Mouse (Mus musculus) bone marrow macrophage, adult 2 months (primary cell): ENCODE measurements at regions not wholly inside any gene's neighbourhood (a gene's known extent, or its start where the extent isn't known, plus 50 kb on each side); places are given as distances from the start of the nearest gene placed in this dataset.

Experiments used
- CTCF ChIP-seq: IDR thresholded peaks from 2 replicates; pipeline ENCODE4 v1.5.1; 2012; ENCODE audit warnings: low read depth, mild to moderate bottlenecking, low read length, moderate library complexity
- POLR2A ChIP-seq: IDR thresholded peaks from 2 replicates; pipeline ENCODE4 v1.6.1; 2012; ENCODE audit warnings: mild to moderate bottlenecking, low read depth, low read length, borderline replicate concordance

GRCm38 (mm10) chr4:95383216-95383892 lies 174.0 kb upstream of the Fggy start:
- TF ChIP-seq CTCF (no peak), POLR2A (no peak)
